Mouse (Mus musculus): Measurements from ENCODE around the gene Psma6.

GRCm38 (mm10) chr12:55442245-55442644 is 58.2 kb downstream of the Psma6 start:
- TF ChIP-seq CTCF (conservative IDR thresholded peaks at IDR 0.05; ENCODE audit: low read length) = no peak
- TF ChIP-seq POU5F1 (IDR thresholded peaks at IDR 0.05; ENCODE audit: borderline replicate concordance, low read length) = no peak
- TF ChIP-seq NANOG (IDR thresholded peaks at IDR 0.05; ENCODE audit: borderline replicate concordance, low read length) = no peak

Data from E14TG2a.4 (cell line).